Mouse (Mus musculus) liver, embryonic 12.5 days (tissue): ENCODE measurements at regions not wholly inside any gene's neighbourhood (a gene's known extent, or its start where the extent isn't known, plus 50 kb on each side); places are given as distances from the start of the nearest gene placed in this dataset.
A peak's percentile ranks its signal among the peaks of the same experiment; 100 is the strongest.
"Not testable (repeated sequence)": the region's sequence is repeated elsewhere in the genome, so short reads cannot be mapped to it uniquely, and the experiment has no call there.

Experiments
- ATAC-seq: fragments of 200-750 bp; cut with Nextera tagmentation; 2 replicates; pipeline ENCODE4 v1.8.0; 2017; ENCODE audit warnings: moderate number of reproducible peaks, mild to moderate bottlenecking, moderate library complexity
- H3K27ac ChIP-seq: fragments of 300-500 bp; sonication (generic); 2 replicates; pipeline ENCODE4 v1.5.1; 2016; ENCODE audit warnings: mild to moderate bottlenecking
- H3K27me3 ChIP-seq: fragments of 300-500 bp; sonication (generic); replicated peaks from 2 replicates; pipeline ENCODE4 v1.6.1; 2016; ENCODE audit warnings: mild to moderate bottlenecking, moderate library complexity
- H3K36me3 ChIP-seq: fragments of 300-500 bp; sonication (generic); 2 replicates; pipeline ENCODE4 v1.6.1; 2016; ENCODE audit warnings: mild to moderate bottlenecking, moderate library complexity
- H3K4me1 ChIP-seq: fragments of 300-500 bp; sonication (generic); 2 replicates; pipeline ENCODE4 v1.6.1; 2016
- H3K4me2 ChIP-seq: fragments of 300-500 bp; sonication (generic); 2 replicates; pipeline ENCODE4 v1.6.1; 2016; ENCODE audit warnings: mild to moderate bottlenecking, moderate library complexity
- H3K4me3 ChIP-seq: fragments of 300-500 bp; sonication (generic); 2 replicates; pipeline ENCODE4 v1.5.1; 2016; ENCODE audit warnings: mild to moderate bottlenecking, moderate library complexity
- H3K9ac ChIP-seq: fragments of 300-500 bp; sonication (generic); 2 replicates; pipeline ENCODE4 v1.6.1; 2016; ENCODE audit warnings: mild to moderate bottlenecking, moderate library complexity
- H3K9me3 ChIP-seq: fragments of 300-500 bp; sonication (generic); replicated peaks from 2 replicates; pipeline ENCODE4 v1.6.1; 2016; ENCODE audit warnings: mild to moderate bottlenecking, moderate library complexity
- WGBS: fragments of 180-500 bp; shearing (Covaris S2); methylation state at CpG from one replicate; pipeline ENCODE4 v1.1.7; 2016; ENCODE audit not compliant: insufficient replicate concordance; 5-methylcytosine and 5-hydroxymethylcytosine counted together

- no peaks in the 10 kb centered on the region for H3K4me1 ChIP-seq
- no peaks in the 10 kb centered on the region for H3K27me3 ChIP-seq
- no peaks in the 10 kb centered on the region for H3K9me3 ChIP-seq
- WGBS, result 41% methylated on average over 1 of the region's 1 CpGs
- H3K4me3 ChIP-seq, result no peak overlapping the region
- no peak overlapping the region for H3K27ac ChIP-seq
- H3K9ac ChIP-seq, result no peak overlapping the region
- no peaks in the 10 kb centered on the region for H3K36me3 ChIP-seq
- H3K4me2 ChIP-seq, result no peak overlapping the region
- no peak for ATAC-seq
These were observed 431.2 kb upstream of the Tbl1xr1 start for GRCm38 (mm10) chr3:21645268-21645667.

DNA sequence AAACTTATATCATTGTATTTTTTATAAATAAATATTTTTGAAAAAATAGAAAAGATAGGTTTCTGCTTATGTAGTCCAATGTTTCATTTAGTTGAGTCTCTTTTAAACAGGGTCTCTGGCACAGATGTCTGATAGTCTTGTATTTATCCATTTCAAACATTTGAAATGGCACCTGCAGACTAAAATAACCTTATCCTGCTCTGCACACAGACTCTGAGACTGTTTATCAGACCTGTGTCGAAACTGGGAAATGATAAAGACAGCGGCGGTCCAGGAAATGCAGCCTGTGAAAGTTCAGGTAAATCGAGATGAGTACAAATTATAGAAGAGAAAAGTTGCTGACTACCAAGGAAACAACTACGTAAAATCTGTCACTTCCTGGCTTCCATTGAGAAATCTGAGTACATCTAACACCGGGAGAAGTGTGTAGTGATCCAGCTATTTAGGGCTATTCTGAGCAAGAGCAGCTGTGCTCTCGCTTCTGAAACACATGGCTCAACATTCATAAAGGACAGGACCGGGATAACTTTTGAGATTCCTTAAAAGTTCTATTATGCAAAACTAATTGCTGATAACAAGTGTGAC is 426.5 kb upstream of the Tbl1xr1 start:
- H3K27ac ChIP-seq, result no peak overlapping the region
- H3K4me3 ChIP-seq, result no peak overlapping the region
- H3K36me3 ChIP-seq, result no peaks in the 10 kb centered on the region
- H3K4me2 ChIP-seq, result no peak overlapping the region
- ATAC-seq, result no peak
- no peak overlapping the region for H3K9ac ChIP-seq
- H3K9me3 ChIP-seq, result no peaks in the 10 kb centered on the region
- H3K27me3 ChIP-seq, result no peaks in the 10 kb centered on the region
- WGBS, result 51% methylated on average over 8 of the region's 8 CpGs
- H3K4me1 ChIP-seq, result no peaks in the 10 kb centered on the region

GRCm38 (mm10) chr3:21655301-21655700 is 421.2 kb upstream of the Tbl1xr1 start:
- Histone ChIP-seq H3K9ac (no peak overlapping the region), H3K27ac (no peak overlapping the region), H3K4me2 (no peak overlapping the region), H3K36me3 (no peaks in the 10 kb centered on the region), H3K4me1 (no peaks in the 10 kb centered on the region), H3K27me3 (no peaks in the 10 kb centered on the region), H3K4me3 (no peak overlapping the region), H3K9me3 (0 out of 2 replicates have a peak, but pooled peaks cover 3% of the 10 kb centered on the region)
- WGBS, result 64% methylated on average over 2 of the region's 2 CpGs
- ATAC-seq, result no peak

- no peak for ATAC-seq
- WGBS, result 41% methylated on average over 5 of the region's 5 CpGs
- no peak overlapping the region for H3K4me3 ChIP-seq
These were observed 408.9 kb upstream of the Tbl1xr1 start for GRCm38 (mm10) chr3:21667349-21668143.

GRCm38 (mm10) chr3:21671885-21672284 is 404.6 kb upstream of the Tbl1xr1 start:
- no peak overlapping the region for H3K27ac ChIP-seq
- H3K4me2 ChIP-seq, result no peak overlapping the region
- 75% methylated on average over 2 of the region's 2 CpGs for WGBS
- H3K9ac ChIP-seq, result no peak overlapping the region
- no peaks in the 10 kb centered on the region for H3K27me3 ChIP-seq
- no peak for ATAC-seq
- H3K4me3 ChIP-seq, result no peak overlapping the region
- H3K9me3 ChIP-seq, result no peaks in the 10 kb centered on the region
- no peaks in the 10 kb centered on the region for H3K36me3 ChIP-seq
- 0 out of 2 replicates have a peak, but pooled peaks cover 3% of the 10 kb centered on the region for H3K4me1 ChIP-seq

More at GRCm38 (mm10) chr3:21667349-21668143, 408.9 kb upstream of the Tbl1xr1 start:
- Histone ChIP-seq H3K36me3 (no peaks in the 10 kb centered on the region), H3K4me1 (0 out of 2 replicates have a peak, but pooled peaks cover 3% of the 10 kb centered on the region), H3K9me3 (no peaks in the 10 kb centered on the region), H3K4me2 (no peak overlapping the region), H3K9ac (no peak overlapping the region), H3K27me3 (no peaks in the 10 kb centered on the region), H3K27ac (no peak overlapping the region)

GRCm38 (mm10) chr3:21672492-21672891 is 404.0 kb upstream of the Tbl1xr1 start:
- Histone ChIP-seq H3K9ac (no peak overlapping the region), H3K27me3 (no peaks in the 10 kb centered on the region), H3K4me1 (0 out of 2 replicates have a peak, but pooled peaks cover 2% of the 10 kb centered on the region), H3K9me3 (no peaks in the 10 kb centered on the region), H3K4me3 (no peak overlapping the region), H3K4me2 (no peak overlapping the region), H3K27ac (no peak overlapping the region), H3K36me3 (no peaks in the 10 kb centered on the region)
- 72% methylated on average over 2 of the region's 2 CpGs for WGBS
- no peak for ATAC-seq

- H3K27me3 ChIP-seq, result no peaks in the 10 kb centered on the region
- H3K27ac ChIP-seq, result no peak overlapping the region
- no peaks in the 10 kb centered on the region for H3K36me3 ChIP-seq
- no peaks in the 10 kb centered on the region for H3K4me1 ChIP-seq
- no peak for ATAC-seq
- H3K4me2 ChIP-seq, result no peak overlapping the region
- 82% methylated on average over 2 of the region's 2 CpGs for WGBS
- H3K9ac ChIP-seq, result no peak overlapping the region
- H3K4me3 ChIP-seq, result no peak overlapping the region
- no peaks in the 10 kb centered on the region for H3K9me3 ChIP-seq
These were observed 403.0 kb upstream of the Tbl1xr1 start for GRCm38 (mm10) chr3:21673466-21673865.

DNA sequence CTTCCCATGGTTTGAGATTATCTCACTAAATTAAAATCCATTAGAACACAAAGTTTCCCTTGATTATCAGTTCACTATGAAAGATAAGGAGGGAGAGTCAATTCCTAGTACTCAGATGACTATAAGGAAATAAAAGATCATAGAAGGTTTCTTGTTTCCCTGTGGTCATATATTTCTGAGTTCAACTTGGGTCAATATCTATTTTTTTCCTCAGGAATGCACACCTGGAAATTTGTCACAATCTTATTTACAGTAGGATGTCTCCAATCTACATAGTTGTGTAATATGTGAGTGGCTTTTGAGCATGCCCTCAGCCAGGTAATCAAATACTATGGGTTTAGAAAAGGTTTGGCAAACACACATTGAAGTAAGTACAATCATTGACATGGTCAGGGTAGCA is 398.2 kb upstream of the Tbl1xr1 start:
- no peak overlapping the region for H3K9ac ChIP-seq
- no peaks in the 10 kb centered on the region for H3K27me3 ChIP-seq
- no peaks in the 10 kb centered on the region for H3K9me3 ChIP-seq
- no peak for ATAC-seq
- no peaks in the 10 kb centered on the region for H3K36me3 ChIP-seq
- H3K4me3 ChIP-seq, result no peak overlapping the region
- no peak overlapping the region for H3K4me2 ChIP-seq
- H3K4me1 ChIP-seq, result no peaks in the 10 kb centered on the region
- H3K27ac ChIP-seq, result no peak overlapping the region

DNA sequence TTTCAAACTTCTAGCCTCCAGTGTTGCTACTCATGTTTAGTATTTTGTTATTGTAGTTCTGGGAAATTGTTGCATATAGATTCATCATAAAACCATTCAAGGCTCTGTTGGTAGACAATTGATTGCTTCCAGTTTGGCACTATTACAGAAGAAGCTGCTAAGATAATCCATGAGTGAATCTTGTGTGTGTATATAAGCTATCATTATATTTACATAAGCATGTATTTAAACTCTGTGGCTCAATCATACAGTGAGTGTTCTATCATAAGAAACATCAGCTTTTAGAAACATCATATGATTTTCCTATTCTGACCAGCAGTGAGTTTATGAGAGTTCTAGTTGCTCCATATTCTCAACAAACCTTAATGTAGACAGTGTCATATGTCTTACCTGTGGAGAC is 397.7 kb upstream of the Tbl1xr1 start:
- Histone ChIP-seq H3K27ac (no peak overlapping the region), H3K4me1 (no peaks in the 10 kb centered on the region), H3K9ac (no peak overlapping the region), H3K4me3 (no peak overlapping the region), H3K27me3 (no peaks in the 10 kb centered on the region), H3K36me3 (no peaks in the 10 kb centered on the region), H3K9me3 (no peaks in the 10 kb centered on the region), H3K4me2 (no peak overlapping the region)
- no peak for ATAC-seq

DNA sequence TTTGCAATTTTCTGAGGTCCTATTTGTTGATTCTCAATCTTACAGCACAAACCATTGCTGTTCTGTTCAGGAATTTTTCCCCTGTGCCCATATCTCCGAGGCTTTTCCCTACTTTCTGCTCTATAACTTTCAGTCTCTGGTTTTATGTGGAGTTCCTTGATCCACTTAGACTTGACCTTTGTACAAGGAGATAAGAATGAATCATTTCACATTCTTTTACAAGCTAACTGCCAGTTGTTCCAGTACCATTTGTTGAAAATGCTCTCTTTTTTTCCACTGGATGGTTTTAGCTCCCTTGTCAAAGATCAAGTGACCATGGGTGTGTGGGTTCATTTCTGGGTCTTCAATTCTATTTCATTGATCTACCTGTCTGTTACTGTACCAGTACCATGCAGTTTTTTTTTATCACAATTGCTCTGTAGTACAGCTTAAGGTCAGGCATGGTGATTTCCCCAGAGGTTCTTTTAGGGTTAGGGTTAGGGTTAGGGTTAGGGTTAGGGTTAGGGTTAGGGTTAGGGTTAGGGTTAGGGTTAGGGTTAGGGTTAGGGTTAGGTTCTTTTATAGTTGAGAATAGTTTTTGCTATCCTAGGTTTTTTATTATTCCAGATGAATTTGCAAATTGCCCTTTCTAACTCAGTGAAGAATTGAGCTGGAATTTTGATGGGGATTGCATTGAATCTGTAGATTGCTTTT is 378.3 kb upstream of the Tbl1xr1 start:
- ATAC-seq, H3K4me3 ChIP-seq, H3K9me3 ChIP-seq, H3K4me2 ChIP-seq, H3K9ac ChIP-seq, H3K27ac ChIP-seq, H3K4me1 ChIP-seq, H3K27me3 ChIP-seq, H3K36me3 ChIP-seq: not testable (repeated sequence)
- WGBS, result 42% methylated on average over 1 of the region's 1 CpGs

DNA sequence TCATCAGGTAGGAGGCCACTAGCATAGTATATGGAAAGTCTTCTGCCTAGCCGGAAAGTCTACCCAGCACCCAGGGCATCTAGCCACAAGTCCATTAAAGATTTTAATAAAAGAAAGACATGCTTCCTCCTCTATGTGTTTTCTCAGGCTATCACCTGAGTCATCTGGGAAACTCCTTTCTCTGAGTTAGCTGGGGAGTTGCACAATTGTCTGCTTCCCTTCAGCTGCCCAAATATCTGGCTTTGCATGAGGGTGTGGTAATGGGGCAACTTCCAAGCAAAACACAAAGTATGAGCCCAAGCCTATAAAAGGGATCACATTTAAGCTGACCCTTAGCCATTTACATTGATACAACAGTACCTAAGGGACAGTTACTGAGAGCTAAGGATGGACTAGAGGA is 376.9 kb upstream of the Tbl1xr1 start:
- Histone ChIP-seq H3K4me2 (no peak overlapping the region), H3K4me1 (peaks cover 7% of the 10 kb centered on the region; the same call in 1 of the 2 replicates), H3K9me3 (no peaks in the 10 kb centered on the region), H3K27me3 (no peaks in the 10 kb centered on the region), H3K36me3 (no peaks in the 10 kb centered on the region), H3K9ac (no peak overlapping the region), H3K4me3 (no peak overlapping the region), H3K27ac (no peak overlapping the region)
- no peak for ATAC-seq
- 77% methylated on average over 1 of the region's 1 CpGs for WGBS

DNA sequence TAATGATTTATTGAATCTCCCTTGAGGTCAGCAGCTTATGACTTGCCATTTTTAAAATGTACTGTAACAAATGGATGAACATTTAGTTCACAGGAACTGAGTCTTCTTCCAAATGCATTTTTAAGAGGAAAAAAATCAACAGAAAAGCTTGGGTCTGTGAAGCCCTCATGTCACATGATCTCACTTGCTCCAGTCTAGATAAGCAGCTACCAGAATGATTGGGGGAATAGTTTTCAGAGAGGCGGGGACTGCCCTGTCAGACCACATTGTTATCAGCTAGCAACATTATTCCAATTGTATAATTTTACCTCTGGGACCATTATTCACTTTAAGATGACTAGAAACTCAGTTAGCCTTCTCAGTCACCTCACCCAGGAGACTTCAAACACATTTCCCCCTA is 376.1 kb upstream of the Tbl1xr1 start:
- Histone ChIP-seq H3K36me3 (no peaks in the 10 kb centered on the region), H3K4me1 (peaks cover 7% of the 10 kb centered on the region; the same call in 1 of the 2 replicates), H3K9ac (no peak overlapping the region), H3K27ac (no peak overlapping the region), H3K27me3 (no peaks in the 10 kb centered on the region), H3K9me3 (no peaks in the 10 kb centered on the region), H3K4me3 (no peak overlapping the region), H3K4me2 (no peak overlapping the region)
- ATAC-seq, result 0 out of 2 replicates have a peak, but pooled peaks have one; percentile 44
- WGBS, result 18% methylated on average over 1 of the region's 1 CpGs
